Mouse (Mus musculus) liver, adult (tissue): ENCODE data around the gene Arhgef3.

Source experiments
- GATA4 ChIP-seq: IDR thresholded peaks from 2 replicates; pipeline ENCODE4 v1.6.1; 2014; ENCODE audit warnings: mild to moderate bottlenecking, low read length; ENCODE audit not compliant: insufficient replicate concordance

Arhgef3 gene

DNA sequence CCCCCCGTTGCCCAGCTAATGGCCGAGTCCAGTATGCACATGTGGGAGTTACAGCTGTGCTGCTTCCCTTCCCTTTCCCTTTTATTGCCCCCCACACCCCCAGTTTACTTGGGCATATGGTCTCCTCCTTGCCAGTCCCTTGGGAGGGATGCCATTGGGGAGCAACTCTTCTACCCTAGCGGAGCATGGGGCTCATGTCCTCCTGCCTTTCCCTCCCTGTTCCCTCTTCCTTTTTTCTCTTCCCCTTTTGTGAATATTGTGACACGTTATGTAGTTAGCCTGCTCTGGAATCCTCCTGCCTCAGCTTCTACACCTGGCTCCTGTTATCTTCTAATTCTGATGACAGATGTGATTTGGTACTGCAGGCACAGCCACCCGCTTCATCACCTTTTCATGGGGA is 28.0 kb downstream of the Arhgef3 start:
- no peak for TF ChIP-seq GATA4

DNA sequence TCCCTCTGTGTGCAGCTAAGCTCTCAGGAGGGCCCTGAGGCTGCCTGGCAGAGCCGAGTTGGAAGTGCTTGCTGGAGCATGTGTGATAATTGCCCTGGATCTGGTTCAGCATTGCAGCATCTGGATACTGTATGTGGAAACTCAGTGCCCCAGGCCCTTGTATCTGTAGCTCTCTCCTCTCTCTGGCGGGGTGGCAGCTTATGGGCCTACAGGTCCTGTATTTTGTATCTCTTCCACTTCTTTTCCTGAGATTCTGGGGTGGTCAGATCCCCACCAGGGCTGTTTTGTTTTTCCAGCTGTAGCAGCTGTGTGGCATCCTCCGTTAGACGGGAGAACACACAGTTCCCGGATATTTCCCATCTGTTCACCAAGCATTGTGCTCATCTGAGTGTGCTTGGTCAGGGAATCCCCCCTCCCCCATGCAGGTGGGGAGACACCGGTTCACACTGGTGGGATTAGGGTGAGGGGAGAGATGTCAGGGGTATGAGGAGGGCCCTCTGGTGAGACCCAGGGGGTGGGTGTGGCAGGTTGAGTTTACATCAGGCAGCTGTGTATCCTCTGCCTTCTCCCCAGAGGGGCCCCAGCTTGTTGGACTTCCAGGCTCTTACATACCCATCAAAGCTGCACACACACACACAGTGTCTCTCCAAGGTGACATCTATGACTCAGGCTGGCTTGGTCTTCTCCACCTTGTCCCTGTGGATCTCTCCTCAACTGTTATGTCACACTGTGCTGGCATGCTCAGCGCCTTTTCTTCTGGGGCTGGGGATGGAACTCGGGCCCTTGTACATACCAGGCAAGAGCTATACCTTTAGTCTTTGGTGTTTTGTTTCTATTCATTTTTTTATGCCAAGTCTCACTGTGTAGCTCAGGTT is 30.7 kb downstream of the Arhgef3 start:
- no peak for TF ChIP-seq GATA4

DNA sequence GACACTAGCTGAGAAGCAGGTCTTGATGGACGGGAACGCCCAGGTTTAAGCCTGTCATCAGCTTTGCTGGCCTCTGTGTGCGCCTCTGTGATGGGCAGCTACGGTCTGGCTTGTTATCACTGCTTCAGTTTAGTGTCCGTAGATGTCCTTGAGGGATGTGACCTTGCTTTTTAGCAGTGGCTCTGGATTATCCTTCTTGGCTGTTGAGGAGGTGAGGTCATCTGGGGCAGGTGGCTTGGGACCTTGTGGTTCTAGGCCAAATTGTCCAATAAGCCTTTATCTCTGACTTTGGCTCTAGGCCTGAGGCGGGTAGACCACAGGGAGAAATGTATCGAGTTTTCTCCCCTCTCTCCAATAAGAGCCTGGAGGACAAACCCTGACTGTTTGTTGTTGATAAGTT is 33.0 kb downstream of the Arhgef3 start:
- no peak for TF ChIP-seq GATA4

DNA sequence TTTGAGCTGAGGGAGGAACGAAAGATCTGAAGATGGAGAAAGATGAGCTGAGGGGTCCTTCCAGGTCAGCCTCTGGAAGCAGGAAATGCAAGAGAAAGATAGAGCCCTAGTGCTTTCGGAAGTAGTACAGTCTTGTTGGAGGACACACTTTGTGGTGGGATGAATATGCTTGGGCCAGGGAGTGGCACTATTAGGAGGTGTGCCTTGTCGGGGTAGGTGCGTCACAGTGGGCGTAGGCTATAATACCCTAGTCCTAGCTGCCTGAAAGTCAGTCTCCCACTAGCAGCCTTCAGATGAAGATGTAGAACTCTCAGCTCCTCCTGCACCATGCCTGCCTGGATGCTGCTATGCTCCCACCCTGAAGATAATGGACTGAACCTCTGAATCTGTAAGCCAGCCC is 34.7 kb downstream of the Arhgef3 start:
- TF ChIP-seq GATA4 = no peak

DNA sequence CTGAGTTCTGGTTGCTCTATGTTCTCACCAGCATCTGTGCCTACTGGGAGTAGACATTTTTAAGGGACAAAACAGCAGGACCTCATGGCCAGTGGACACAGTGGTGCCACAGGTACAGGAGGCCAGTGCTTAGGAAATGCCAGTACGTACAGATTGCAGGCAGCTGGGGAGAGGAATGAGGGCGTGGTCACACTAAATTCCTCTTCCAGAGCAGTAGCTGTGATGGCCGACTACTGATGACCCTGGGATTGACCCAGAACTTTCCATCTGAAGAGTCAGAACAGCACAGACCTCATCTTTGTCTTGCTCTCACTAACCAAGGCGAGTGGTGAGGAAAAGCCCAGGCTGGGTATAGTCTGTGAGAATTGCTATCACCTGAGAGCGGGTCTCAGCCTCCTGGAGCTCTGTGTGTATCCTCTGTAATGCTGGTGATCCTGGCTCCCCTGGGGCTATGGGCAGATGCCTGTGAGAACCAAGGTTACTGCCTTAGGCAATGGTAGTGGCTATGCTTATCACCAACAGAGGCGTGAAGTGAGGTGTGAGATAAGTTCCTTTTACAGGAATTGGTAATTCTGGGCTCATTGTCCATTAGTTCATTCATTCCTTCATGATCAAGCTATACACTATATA is 35.4 kb downstream of the Arhgef3 start:
- TF ChIP-seq GATA4 = no peak

DNA sequence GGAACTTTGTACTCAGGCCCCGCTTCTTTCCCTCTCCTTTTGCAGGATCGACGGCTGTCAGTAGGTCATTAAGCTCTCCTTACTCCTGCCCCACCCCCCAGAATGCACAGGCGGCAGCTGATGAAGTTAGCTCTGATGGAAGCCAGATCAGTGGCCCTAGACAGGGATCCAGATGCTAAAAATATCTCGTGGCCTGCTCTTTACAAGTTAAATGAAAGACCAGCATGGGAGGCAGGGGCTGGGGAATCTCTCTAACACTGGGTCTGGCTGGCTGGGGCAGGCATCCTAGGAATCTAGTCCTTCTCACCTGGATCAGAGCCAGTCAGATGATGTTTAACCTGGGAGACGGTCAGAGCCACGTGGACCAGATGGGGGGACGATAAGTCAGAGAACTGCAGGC is 36.7 kb downstream of the Arhgef3 start:
- no peak for TF ChIP-seq GATA4

DNA sequence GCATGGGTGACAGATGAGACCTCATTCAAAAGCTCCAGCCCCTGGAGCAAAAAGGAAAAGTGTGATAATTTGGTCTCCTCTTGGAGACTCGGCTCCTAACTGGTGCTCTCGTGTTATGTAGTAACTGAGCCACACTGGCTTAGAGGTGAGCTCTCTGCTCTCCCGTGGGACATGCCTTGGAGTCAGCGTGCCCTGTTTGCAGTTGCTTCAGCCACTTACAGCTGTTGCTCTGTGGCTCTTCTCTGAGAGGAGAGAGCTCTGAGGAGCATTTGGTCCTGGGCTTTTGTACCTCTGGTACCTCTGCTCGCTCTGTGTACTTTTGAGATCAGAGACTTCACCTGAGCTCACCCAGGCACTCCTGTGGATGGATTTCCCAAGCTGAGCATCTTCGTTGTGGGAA is 40.4 kb downstream of the Arhgef3 start:
- no peak for TF ChIP-seq GATA4

DNA sequence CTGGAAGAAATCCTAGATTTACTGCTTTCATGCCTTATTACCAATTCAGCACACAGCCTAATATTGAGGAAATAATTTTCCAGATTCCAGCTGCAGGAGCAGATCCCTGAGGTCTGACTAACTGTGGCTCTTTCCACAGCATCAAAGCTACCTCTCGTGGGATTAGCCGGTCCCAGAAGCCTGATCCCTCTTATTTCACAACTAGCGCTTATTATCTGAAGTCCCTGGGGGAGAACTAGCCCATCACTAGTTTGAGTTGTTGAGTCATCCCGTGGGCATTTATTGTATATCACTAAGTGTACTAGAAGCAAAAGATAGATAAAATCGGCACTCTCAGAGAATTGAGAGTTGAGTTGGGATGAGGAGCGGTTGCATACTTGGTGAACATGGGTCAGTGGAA is 41.3 kb downstream of the Arhgef3 start:
- TF ChIP-seq GATA4 = no peak

DNA sequence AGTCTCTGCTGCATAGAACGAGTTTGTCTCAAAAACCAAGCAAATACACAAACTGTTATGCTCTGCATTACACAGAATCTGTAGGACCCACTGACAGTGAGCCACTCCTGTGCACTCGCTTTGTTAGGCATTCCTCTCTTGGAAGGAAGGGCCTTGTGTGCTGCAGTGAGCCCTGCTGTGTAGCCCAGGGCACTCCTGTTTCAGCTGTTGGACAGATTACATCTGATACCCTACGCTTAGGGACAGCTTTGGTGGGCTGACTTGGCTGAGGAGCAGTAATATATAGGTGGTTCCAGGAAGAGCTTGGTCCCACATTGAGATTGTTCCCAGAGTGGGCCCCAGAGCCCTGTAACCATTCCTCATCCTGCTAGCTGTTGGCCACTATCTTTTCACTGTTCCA is 43.4 kb downstream of the Arhgef3 start:
- no peak for TF ChIP-seq GATA4

DNA sequence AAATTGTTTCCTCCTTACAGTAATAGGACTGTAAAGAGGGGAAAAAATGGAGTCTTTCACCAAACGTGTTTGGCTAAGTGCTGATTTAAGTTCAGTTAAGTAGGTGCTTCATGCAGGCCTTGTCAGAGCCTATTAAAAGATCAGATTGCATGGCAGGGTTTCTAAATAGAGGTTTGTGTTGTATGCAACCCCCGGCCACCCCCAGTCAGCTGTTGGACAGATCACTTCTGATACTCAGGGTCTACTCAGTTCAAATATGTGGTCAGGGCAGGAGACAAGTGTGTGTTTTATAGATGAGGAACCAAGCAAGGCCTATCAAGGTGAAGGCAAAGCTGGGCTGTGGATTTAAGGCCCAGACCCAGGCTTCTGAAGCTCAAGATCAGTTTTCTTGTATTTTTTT is 44.1 kb downstream of the Arhgef3 start:
- TF ChIP-seq GATA4 = no peak

DNA sequence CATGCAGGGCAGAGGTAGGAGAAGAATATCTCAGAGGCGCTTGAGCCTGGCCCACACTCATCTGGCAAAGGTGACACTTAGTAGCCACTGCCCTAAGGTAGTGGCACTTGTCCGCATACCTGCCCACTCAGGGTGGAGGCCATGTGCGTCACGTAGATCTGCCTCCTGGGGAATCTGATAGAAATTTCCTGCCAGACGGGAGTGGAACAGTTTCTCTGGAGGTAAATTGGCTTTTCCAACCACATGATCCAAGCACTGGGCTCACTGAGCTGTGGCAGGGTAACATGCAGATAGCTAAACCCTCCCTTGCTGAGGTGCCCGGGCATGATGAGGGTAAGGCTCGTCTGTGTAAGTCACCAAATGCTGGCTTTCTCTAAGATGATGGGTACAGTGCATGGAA is 46.1 kb downstream of the Arhgef3 start:
- no peak for TF ChIP-seq GATA4

DNA sequence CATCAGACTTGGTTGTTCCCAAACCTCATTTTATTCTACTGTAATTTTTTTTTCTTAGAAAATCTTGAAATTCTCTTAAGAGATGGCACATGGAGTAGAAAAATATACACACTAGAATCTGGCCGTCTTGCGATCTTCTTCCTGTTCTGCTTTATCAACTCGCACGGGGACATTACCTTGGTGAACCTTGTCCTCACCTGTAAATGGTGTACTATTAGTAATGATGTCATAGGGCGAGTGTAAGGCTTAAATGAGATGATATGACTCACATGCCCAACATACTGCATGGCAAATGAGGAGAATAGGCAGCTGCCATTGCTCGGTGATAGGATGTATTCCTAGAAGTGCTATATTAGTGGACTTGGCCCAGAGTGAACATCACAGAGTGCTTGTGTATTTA is 49.9 kb downstream of the Arhgef3 start:
- TF ChIP-seq GATA4 = no peak

DNA sequence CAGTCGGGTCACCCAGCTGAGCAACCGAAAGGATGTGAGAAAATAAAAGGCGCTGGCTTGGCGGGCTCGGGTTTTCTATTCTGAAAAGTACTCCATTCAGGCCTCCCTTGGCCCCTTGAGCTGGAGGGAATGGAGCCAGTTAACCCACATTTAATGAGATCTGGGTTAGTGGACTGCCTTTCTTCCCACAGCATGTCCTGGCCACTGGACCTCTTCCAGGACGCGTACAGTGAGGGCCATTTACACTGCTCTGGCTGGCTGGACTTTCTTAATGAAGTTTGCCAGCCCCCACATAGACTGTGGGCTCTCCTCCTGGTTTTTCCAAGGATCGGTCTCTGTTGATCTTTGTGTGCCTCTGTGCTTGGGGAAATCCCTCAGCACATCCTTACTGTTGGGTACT is 52.1 kb downstream of the Arhgef3 start:
- no peak for TF ChIP-seq GATA4

DNA sequence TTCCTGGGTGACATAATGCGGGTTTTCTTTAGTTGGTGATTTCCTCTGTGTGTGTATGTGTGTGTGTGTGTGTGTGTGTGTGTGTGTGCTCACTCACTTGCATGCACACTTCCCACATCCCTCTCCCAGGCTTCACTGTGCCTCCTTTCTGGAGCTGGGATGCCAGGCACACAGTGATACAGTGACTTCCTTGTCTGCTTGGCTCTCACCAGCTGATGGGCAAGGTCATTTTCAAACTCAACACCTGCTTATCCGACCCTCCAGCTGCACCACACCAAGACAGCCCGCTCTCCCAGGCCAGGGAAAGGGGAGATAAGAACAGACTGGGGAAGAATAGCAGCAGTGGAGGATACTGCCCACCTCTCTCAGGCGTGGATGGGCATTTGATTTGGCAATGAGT is 52.5 kb downstream of the Arhgef3 start:
- TF ChIP-seq GATA4 = no peak

DNA sequence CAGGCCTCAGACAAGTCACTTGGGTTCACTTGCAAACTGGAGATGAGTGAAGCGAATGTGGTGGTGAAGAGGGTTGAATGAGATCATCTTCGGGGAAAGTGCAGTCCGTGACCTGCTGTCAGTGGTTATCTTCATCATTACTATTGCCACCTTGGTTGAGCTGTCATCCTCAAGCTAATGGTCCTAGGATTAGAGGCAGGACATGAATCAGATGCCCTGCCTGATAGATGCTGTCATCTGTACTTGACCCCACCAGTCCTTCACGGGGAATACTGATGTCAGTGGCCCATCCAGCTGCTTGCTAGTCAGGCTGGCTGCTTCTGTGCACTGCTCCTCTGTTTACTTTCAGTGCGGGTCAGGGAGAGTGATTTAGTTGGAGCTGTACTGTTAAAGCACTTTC is 53.7 kb downstream of the Arhgef3 start:
- TF ChIP-seq GATA4 = no peak

DNA sequence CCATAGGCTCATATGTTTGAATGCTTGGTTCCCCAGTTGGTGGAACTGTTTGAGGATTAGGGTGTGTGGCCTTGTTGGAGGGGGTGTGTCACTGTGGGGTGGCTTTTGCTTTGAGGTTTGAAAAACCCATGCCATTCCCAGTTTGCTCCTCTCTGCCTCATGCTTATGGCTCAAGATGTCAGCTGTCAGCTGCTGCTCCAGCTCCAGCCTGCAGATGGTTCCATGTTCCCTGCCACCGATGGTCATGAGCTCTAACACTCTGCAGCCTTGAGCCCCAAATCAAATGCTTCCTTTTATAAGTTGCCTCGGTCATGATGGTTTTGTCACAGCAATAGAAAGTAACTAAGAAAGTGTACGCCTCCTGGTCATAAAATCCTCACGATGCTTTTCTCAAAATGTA is 54.6 kb downstream of the Arhgef3 start:
- no peak for TF ChIP-seq GATA4

DNA sequence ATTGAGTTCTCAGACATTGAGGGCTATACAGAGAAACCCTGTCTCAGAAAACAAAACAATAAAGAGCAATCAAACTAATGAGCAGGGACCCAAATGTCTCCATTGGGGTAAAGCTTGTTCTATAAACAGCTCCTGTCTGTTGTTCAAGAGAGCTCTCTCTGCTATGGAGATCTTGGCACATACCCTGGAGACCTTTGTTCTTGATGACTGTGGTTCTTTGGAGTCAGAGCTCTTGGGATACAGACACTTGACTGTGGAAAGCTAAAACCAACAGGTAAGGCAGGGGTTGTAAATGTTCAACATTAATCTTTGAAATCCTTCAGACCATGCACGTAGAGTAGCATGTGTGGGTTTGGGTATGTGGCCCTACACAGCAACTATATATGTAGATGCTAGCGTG is 55.7 kb downstream of the Arhgef3 start:
- TF ChIP-seq GATA4 = no peak

DNA sequence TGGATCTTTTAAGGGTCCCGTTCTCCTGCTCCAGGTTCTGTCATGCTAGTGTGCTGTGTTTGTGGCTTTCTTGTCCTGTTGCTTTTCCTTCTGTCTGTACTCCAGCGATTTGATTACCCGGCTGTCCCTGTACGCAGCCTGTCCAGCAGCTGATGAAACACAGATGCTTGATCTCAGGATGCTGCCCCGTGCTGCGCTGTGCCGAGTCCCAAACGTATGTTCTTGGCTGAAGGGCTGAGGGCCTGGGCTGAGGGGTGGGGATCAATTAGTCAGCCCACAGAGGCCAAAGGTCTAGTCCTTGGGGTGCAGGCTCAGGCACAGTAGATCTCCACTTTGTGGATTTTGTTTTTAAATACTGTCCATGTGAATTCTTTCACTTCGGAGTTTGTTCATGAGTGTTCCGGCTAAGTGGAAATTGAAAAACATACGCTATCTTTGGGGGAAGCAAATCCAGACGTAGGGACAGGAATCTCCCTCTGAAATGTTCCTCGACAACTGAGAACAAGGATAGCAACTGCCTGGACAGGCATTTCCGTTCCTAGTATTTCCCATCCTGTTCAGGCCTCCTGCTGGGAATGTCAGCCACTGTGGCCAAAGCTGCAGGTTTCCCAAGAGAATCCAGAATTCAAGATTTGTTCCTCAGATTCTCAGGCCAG is 56.6 kb downstream of the Arhgef3 start:
- peak; percentile 79; the same call in 1 of the 2 replicates for TF ChIP-seq GATA4
